Mouse (Mus musculus) embryonic facial prominence, embryonic 13.5 days (tissue): Measurements from ENCODE around the gene Extl1. TPM values are rescaled to one million over a fixed set of nuclear protein-coding genes. Genes with fewer than 3 reads are reported as not detected.

ENCODE experiments used
- ATAC-seq: fragments of 200-750 bp; cut with Nextera tagmentation; 2 replicates; pipeline ENCODE4 v1.8.0; 2017; ENCODE audit warnings: low read depth; ENCODE audit not compliant: insufficient number of reproducible peaks, insufficient read depth, low FRiP score, low TSS enrichment
- H3K27ac ChIP-seq: fragments of 300-500 bp; sonication (generic); 2 replicates; pipeline ENCODE4 v1.5.1; 2015; ENCODE audit warnings: moderate library complexity, mild to moderate bottlenecking, inconsistent platforms
- H3K27me3 ChIP-seq: fragments of 300-500 bp; sonication (generic); 2 replicates; pipeline ENCODE4 v1.6.1; 2015; ENCODE audit warnings: mild to moderate bottlenecking, inconsistent platforms
- H3K36me3 ChIP-seq: fragments of 300-500 bp; sonication (generic); 2 replicates; pipeline ENCODE4 v1.6.1; 2015; ENCODE audit warnings: mild to moderate bottlenecking, inconsistent platforms
- H3K4me1 ChIP-seq: fragments of 300-500 bp; sonication (generic); 2 replicates; pipeline ENCODE4 v1.6.1; 2015; ENCODE audit warnings: inconsistent platforms
- H3K4me2 ChIP-seq: fragments of 300-500 bp; sonication (generic); 2 replicates; pipeline ENCODE4 v1.6.1; 2015; ENCODE audit warnings: moderate library complexity, mild to moderate bottlenecking, inconsistent platforms
- H3K4me3 ChIP-seq: fragments of 300-500 bp; sonication (generic); 2 replicates; pipeline ENCODE4 v1.5.1; 2015; ENCODE audit warnings: mild to moderate bottlenecking, inconsistent platforms
- H3K9ac ChIP-seq: fragments of 300-500 bp; sonication (generic); 2 replicates; pipeline ENCODE4 v1.6.1; 2015; ENCODE audit warnings: mild to moderate bottlenecking, inconsistent platforms
- H3K9me3 ChIP-seq: fragments of 300-500 bp; sonication (generic); 2 replicates; pipeline ENCODE4 v1.6.1; 2016; ENCODE audit warnings: inconsistent platforms
- WGBS: fragments of 180-500 bp; shearing (Covaris S2); methylation state at CpG from one replicate; pipeline ENCODE4 v1.1.7; 2015; ENCODE audit warnings: mixed read lengths; 5-methylcytosine and 5-hydroxymethylcytosine counted together
- polyA plus RNA-seq: library from polyadenylated mRNA; unstranded; fragments of >200 nt; fragmentation: Nextera tagmentation; extraction: Ambion mirVana; gene quantifications from 2 replicates; pipeline ENCODE4 v1.2.1, GENCODE M21; 2015

Gene Extl1
- polyA plus RNA-seq, 1 experiment from 2014 or later: 4.5 TPM

DNA sequence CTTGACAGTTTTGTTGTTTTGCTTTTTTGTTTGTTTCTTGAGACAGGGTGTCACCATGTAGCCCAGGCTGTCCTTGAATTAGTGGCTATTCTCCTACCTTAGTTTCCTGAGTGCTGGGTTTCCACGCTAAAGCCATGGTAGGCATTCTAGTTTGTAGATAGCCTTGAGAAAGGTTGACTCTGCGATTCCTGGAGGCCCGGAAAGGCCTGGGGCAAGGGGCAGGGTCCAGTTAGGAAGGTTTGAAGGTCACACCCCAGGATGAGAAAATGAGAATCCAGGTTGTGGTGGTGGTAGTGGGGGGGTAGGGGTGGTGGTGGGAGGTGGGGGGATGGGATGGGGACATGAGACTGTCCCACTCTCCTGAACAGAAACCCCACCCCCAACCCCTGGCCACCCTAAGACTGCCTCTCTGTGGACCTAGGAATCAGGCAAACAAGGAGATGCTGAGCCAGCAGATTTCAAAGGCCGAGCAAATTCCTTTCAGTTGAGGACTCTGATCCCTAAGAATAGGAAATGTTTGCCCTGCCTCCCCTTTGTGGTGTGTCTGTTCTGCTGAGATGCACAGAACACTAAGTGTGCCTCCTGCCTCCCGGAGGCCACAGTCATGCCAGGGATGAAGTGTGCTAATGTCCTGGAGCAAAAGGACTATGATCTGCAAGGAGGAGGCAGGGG is 56.7 kb downstream of the Extl1 start:
- no peaks in the 10 kb centered on the region; the same call in 1 of the 2 replicates for H3K27me3 ChIP-seq
- ATAC-seq: no peak
- 52% methylated on average over 5 of the region's 5 CpGs for WGBS
- no peak overlapping the region for H3K4me2 ChIP-seq
- no peak overlapping the region for H3K4me3 ChIP-seq
- H3K27ac ChIP-seq: no peak overlapping the region
- no peaks in the 10 kb centered on the region for H3K9me3 ChIP-seq
- H3K4me1 ChIP-seq: peaks cover 5% of the 10 kb centered on the region; the same call in 1 of the 2 replicates
- no peak overlapping the region for H3K9ac ChIP-seq
- H3K36me3 ChIP-seq: no peaks in the 10 kb centered on the region

DNA sequence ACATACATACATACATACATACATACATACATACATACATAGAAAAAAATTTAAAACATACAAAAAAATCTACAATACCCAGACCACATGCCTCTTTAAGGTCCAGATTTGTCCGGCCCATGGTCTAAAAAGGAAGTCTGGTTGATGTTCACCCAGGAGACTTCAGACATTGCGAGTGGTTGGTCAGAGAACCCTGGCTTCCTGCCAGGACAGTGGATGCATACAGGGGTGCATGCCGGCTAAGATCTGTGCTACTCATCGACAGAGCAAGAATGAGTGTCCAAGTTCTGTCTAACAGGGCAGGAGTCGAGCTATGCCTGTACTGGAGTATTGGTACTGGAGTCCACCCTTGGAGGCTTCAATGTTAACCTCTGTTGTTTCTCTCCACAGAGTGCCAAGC is 59.0 kb downstream of the Extl1 start:
- peaks cover 5% of the 10 kb centered on the region; the same call in 1 of the 2 replicates for H3K4me1 ChIP-seq
- ATAC-seq: no peak
- no peaks in the 10 kb centered on the region for H3K36me3 ChIP-seq
- no peak overlapping the region for H3K4me2 ChIP-seq
- H3K27me3 ChIP-seq: no peaks in the 10 kb centered on the region; the same call in 1 of the 2 replicates
- no peak overlapping the region for H3K27ac ChIP-seq
- H3K4me3 ChIP-seq: no peak overlapping the region
- WGBS: 71% methylated on average over 5 of the region's 5 CpGs
- no peak overlapping the region for H3K9ac ChIP-seq
- H3K9me3 ChIP-seq: no peaks in the 10 kb centered on the region

DNA sequence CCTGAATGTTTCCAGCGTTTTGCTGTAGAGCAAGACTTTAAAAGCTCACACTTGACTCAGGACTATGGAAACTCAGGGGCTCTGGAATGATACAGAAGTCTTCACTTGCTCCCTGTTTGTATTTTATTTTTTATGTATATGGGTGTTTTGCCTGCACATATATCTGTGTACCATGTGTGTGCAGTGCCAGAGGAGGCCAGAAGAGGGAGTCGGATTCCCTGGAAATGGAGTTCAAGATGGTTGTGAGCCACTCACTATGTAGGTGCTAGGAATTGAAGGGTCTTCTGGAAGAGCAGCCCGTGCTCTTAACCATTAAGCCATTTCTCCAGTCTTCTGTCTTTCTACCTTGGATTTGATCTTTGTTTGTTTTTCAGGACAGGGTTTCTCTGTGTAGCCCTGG is 62.1 kb downstream of the Extl1 start:
- Histone ChIP-seq H3K9ac (no peak overlapping the region), H3K4me1 (0 out of 2 replicates have a peak, but pooled peaks cover 1% of the 10 kb centered on the region), H3K36me3 (no peaks in the 10 kb centered on the region), H3K4me3 (no peak overlapping the region), H3K27ac (no peak overlapping the region), H3K4me2 (no peak overlapping the region), H3K9me3 (no peaks in the 10 kb centered on the region), H3K27me3 (no peaks in the 10 kb centered on the region)
- ATAC-seq: no peak
- WGBS: 62% methylated on average over 3 of the region's 3 CpGs

DNA sequence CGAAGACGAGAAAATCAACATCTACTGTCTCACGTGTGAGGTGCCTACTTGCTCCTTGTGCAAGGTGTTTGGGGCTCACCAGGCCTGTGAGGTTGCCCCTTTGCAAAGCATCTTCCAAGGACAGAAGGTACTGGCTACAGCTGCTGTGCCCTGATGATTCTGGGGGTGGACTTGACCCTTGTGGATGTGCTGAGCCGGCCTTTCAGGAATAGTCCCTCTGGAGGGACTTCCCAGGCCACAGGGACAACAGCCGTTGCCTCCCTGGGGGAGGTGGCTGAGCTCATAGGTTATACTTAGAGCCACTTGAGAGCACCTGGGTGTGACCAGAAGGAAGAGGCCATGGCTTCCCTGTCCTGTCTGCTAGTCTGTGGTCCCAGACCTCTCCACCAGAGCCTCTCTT is 64.0 kb downstream of the Extl1 start:
- Histone ChIP-seq H3K27me3 (no peaks in the 10 kb centered on the region), H3K4me1 (peaks cover 9% of the 10 kb centered on the region), H3K4me2 (no peak overlapping the region), H3K9me3 (no peaks in the 10 kb centered on the region), H3K9ac (no peak overlapping the region), H3K4me3 (no peak overlapping the region), H3K36me3 (no peaks in the 10 kb centered on the region), H3K27ac (no peak overlapping the region)
- no peak for ATAC-seq
- WGBS: 76% methylated on average over 5 of the region's 5 CpGs

DNA sequence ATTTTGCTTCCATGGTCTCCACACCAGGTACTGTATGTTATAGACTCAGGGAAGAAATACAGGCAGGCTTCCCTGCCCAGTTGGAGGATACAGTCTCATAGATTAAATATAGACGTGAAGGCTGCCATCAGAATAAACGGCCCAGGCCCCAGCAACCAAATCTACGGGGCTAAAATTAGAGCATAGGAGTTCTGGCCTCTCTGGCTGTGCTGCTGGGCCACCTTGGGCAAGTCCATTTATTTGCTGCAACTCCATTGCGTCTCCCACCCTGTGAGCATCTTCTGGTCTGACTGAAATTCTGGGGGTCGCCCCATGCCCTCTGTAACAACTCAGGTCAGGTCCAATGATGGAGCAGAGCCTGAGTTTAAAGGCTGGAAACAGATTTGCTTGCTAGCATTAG is 64.6 kb downstream of the Extl1 start:
- Histone ChIP-seq H3K36me3 (no peaks in the 10 kb centered on the region), H3K27me3 (no peaks in the 10 kb centered on the region), H3K9ac (no peak overlapping the region), H3K9me3 (no peaks in the 10 kb centered on the region), H3K27ac (no peak overlapping the region), H3K4me2 (no peak overlapping the region), H3K4me3 (no peak overlapping the region), H3K4me1 (peaks cover 14% of the 10 kb centered on the region)
- no peak for ATAC-seq
- 86% methylated on average over 5 of the region's 5 CpGs for WGBS

DNA sequence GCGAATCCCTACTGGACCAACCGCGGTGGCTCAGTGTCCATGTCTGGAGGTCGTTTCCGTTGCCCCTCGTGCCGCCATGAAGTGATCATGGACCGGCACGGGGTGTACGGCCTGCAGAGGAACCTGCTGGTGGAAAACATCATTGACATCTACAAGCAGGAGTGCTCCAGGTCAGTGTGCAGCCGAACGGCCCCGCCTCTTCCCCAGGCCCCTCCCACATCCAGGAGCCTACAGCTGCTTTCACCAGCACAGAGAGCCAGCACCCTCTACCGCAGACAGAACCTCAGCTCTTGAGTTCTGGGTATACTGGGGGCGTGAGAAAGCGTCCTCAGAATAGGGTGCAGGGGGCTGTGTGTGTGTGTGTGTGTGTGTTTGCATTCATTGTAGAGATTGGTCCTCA is 67.3 kb downstream of the Extl1 start:
- Histone ChIP-seq H3K36me3 (no peaks in the 10 kb centered on the region), H3K4me2 (no peak overlapping the region), H3K9ac (no peak overlapping the region), H3K4me3 (no peak overlapping the region), H3K27ac (no peak overlapping the region), H3K4me1 (peaks cover 14% of the 10 kb centered on the region), H3K27me3 (no peaks in the 10 kb centered on the region), H3K9me3 (peaks cover 5% of the 10 kb centered on the region)
- 49% methylated on average over 16 of the region's 16 CpGs for WGBS
- ATAC-seq: no peak

DNA sequence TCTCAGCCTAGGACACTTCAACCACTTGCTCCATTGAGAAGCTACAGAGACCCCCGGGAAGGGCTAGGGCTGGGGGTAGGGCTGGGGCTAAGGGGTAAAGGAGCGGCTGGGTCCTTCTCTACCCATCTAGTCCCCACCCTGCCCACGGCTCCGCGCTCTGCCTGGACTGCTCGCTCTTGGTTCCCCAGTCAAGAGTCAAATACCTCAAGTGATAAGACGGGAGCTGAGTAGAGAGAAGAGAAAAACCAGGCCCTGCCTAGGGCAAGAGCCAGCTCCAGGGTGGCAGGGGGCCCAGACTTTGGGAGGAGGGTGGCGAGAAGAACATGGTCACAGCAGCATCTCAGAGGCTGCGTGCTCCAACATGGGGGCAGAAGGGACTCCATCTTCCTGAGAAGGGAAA is 68.2 kb downstream of the Extl1 start:
- no peak for ATAC-seq
- no peaks in the 10 kb centered on the region for H3K27me3 ChIP-seq
- peaks cover 5% of the 10 kb centered on the region for H3K9me3 ChIP-seq
- no peak overlapping the region for H3K9ac ChIP-seq
- H3K4me2 ChIP-seq: no peak overlapping the region
- no peak overlapping the region for H3K4me3 ChIP-seq
- 79% methylated on average over 9 of the region's 9 CpGs for WGBS
- H3K36me3 ChIP-seq: no peaks in the 10 kb centered on the region
- no peak overlapping the region for H3K27ac ChIP-seq
- H3K4me1 ChIP-seq: peaks cover 14% of the 10 kb centered on the region

DNA sequence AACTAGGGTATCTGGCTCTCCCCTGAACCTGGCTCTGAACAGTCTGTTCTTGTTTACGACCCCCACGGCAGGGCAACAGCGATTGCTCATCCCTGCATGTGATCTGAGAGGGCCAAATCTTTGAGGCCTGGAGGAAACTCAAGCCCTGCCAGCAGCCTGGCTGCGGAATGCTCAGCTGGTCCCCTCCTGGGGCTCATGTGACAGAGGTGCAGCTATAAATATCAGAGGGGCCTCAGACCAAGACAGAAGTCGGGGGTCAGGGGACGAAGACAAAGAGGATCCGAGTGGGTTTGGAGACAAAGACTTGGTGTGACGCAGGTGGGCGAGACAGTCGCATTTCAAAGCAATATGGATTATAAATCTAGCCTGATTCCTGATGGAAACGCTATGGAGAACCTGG is 68.8 kb downstream of the Extl1 start, which contains the start of gene Trim63:
Gene Trim63 (plus strand): TSS at position 245 of the 400 bp plus-strand sequence.
- Histone ChIP-seq H3K4me2 (no peak within 1 kb of the TSS), H3K9me3 (peaks cover 5% of the 10 kb centered on the region), H3K27ac (no peak within 1 kb of the TSS), H3K4me3 (no peak within 1 kb of the TSS), H3K9ac (no peak within 1 kb of the TSS), H3K4me1 (peaks cover 14% of the 10 kb centered on the region), H3K36me3 (no peaks in the 10 kb centered on the region), H3K27me3 (no peaks in the 10 kb centered on the region)
- no peak; the same call in 1 of the 2 replicates for ATAC-seq
- WGBS: 44% methylated on average over 11 of the region's 11 CpGs

DNA sequence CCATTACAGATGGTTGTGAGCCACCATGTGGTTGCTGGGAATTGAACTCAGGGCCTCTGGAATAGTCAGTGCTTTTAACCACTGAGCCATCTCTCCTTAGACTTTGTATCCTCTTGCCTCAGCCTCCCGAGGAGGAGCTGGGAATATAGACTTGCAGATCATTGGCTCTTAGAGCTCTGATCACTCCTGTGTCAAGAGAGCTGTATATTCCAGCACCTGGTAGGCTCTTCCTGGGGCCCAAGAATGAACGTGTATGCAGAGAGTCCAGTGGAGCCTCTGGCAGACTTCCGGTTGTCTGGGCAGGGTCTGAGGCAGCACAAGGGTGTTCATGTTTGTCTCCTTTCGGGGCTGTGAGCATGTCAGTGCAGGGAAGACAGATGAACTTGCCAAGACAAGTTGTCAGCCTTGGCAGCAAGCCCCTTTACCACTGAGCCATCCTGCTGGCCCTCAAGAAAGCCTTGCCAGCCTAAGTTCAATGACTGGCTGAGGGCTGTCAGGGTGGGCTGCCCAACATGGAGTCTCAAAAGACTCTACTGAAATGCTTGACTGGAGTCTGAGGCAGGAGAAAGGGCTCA is 69.5 kb downstream of the Extl1 start:
- Histone ChIP-seq H3K4me2 (no peak overlapping the region), H3K27me3 (no peaks in the 10 kb centered on the region), H3K4me1 (peaks cover 14% of the 10 kb centered on the region), H3K4me3 (no peak overlapping the region), H3K9ac (no peak overlapping the region), H3K27ac (no peak overlapping the region), H3K36me3 (no peaks in the 10 kb centered on the region), H3K9me3 (peaks cover 5% of the 10 kb centered on the region)
- no peak for ATAC-seq
- WGBS: 74% methylated on average over 4 of the region's 4 CpGs

DNA sequence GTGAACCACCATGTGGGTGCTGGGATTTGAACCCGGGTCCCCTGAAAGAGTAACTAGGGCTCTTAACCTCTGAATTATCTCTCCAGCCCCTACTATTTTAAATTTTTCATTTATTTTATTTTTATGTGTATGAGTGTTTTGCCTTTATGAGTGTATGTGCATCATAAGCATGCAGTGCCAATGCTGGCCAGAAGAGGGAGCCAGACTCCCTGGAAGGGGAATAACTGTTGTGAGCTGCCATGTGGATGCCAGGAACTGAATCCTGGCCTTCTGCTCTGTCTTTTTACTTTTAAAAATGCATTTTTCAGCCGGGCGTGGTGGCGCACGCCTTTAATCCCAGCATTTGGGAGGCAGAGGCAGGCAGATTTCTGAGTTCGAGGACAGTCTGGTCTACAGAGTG is 70.7 kb downstream of the Extl1 start:
- 92% methylated on average over 6 of the region's 6 CpGs for WGBS
- no peaks in the 10 kb centered on the region for H3K36me3 ChIP-seq
- H3K27me3 ChIP-seq: no peaks in the 10 kb centered on the region
- ATAC-seq: no peak
- no peak overlapping the region for H3K9ac ChIP-seq
- H3K4me1 ChIP-seq: peaks cover 14% of the 10 kb centered on the region
- H3K4me3 ChIP-seq: no peak overlapping the region
- no peak overlapping the region for H3K27ac ChIP-seq
- H3K4me2 ChIP-seq: no peak overlapping the region
- H3K9me3 ChIP-seq: peaks cover 5% of the 10 kb centered on the region

DNA sequence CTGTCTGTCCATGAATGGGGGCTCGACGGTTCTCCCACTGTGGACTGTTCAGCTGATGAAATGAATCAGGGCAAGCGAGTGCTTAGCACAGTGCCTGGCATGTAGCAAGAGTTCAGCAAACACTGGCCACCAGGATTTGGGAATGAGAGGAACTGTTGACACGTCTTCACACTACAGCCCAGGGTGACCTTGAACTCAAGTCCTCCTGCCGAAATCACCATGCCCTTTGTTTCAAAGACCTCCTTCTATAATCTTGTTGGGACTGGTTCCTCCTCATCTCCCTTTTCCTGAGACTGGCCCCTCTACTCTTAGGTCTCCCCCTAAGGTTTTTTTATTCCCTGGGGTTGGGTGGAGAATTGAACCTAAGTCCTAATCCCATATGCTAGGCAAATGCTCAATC is 71.3 kb downstream of the Extl1 start:
- H3K4me1 ChIP-seq: peaks cover 19% of the 10 kb centered on the region
- WGBS: 91% methylated on average over 5 of the region's 5 CpGs
- no peaks in the 10 kb centered on the region for H3K36me3 ChIP-seq
- no peak overlapping the region for H3K4me3 ChIP-seq
- no peaks in the 10 kb centered on the region for H3K27me3 ChIP-seq
- H3K4me2 ChIP-seq: no peak overlapping the region
- no peak for ATAC-seq
- H3K27ac ChIP-seq: no peak overlapping the region
- H3K9me3 ChIP-seq: peaks cover 5% of the 10 kb centered on the region
- H3K9ac ChIP-seq: no peak overlapping the region

DNA sequence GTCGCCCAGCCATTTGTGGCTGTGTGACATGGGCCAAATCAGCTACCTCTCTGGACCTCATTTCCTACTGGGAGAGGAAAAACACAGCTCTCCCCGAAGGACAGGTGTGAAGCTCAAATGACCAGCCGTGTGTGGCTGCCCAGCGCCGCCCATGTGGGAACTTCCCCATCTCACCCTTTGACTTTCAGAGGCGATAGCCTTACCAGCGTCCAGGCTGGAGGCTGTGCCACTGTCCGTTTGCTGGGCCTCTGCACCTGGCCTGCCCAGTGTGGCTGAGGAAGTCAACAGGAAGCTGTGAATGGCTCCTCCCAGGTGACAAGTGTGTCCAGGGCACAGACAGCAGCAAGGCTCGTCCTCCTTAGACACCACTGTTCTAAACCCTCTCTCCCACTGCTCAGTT is 71.9 kb downstream of the Extl1 start:
- Histone ChIP-seq H3K4me3 (no peak overlapping the region), H3K4me2 (no peak overlapping the region), H3K9ac (no peak overlapping the region), H3K27me3 (no peaks in the 10 kb centered on the region), H3K27ac (no peak overlapping the region), H3K36me3 (no peaks in the 10 kb centered on the region), H3K4me1 (peaks cover 24% of the 10 kb centered on the region), H3K9me3 (peaks cover 5% of the 10 kb centered on the region)
- ATAC-seq: no peak
- 86% methylated on average over 9 of the region's 9 CpGs for WGBS
